Mouse (Mus musculus): ENCODE measurements around the gene Elovl6. TPM values are rescaled to one million over a fixed set of nuclear protein-coding genes. Genes with fewer than 3 reads are reported as not detected.

Elovl6 gene
- total RNA-seq (2014; rRNA removed), result 40.9 and 46.6 TPM in 2 replicates
- polyA plus RNA-seq (2015; fragmentation: Nextera tagmentation; extraction: Ambion mirVana), result 37.6 and 44.3 TPM in 2 replicates

DNA sequence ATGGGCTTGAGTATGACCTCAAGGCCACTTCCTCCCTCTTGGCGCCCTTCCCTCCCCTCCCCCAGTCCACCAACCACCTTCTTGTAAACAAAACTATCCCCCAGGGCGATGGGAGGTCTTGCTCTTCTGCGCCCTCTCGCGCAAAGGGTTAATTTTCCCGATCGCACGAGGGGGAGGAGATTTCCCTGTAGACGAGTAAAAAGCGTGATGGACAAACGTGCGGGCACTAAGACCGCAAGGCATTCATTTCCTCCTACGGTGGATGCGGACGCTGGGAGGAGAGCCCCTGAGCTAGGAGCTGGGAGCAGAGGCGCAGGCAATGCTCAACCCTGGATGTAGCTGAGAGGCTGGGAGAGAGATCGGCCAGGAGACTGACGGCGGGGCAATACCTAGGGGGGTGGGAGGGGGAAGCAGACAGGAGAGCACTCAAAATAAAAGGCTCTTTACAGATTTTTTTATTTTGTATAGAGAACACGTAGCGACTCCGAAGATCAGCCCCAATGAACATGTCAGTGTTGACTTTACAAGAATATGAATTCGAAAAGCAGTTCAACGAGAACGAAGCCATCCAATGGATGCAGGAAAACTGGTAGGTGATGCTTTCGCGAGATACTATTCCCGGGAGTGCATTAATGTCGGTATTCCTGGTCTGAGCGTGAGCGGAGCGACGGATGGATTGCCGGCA lies at the start of gene Elovl6:
Gene Elovl6, plus strand, starts transcription at position 176 of the 685 bp plus-strand sequence.
- Histone ChIP-seq H3K36me3 (ENCODE audit: insufficient read depth, low read length) (no peaks in the 10 kb centered on the region), H3K27ac (ENCODE audit: low read depth, low read length) (peak within 1 kb of the TSS; percentile 91), H3K4me1 (ENCODE audit: insufficient read depth, low read length) (peaks cover 3% of the 10 kb centered on the region; the same call in 1 of the 2 replicates), H3K9ac (replicated peaks; ENCODE audit: low read length, poor library complexity, severe bottlenecking) (peak within 1 kb of the TSS; percentile 98), H3K4me3 (ENCODE audit: low read depth, low read length) (peak within 1 kb of the TSS; percentile 91), H3K27me3 (ENCODE audit: insufficient read depth, low read length) (no peaks in the 10 kb centered on the region), H3K4me2 (ENCODE audit: low read depth, low read length, poor library complexity, severe bottlenecking) (peak within 1 kb of the TSS; percentile 77), H3K9me3 (ENCODE audit: low read length) (no peaks in the 10 kb centered on the region)
- peak; percentile 94 for DNase-seq (ENCODE audit: low spot score)
- no peak; the same call in 1 of the 2 replicates for TF ChIP-seq CTCF (IDR thresholded peaks at IDR 0.05)
- peak; percentile 70 for ATAC-seq (ENCODE audit: low FRiP score)
- WGBS, result under 1% methylated on average over 35 of the region's 35 CpGs

DNA sequence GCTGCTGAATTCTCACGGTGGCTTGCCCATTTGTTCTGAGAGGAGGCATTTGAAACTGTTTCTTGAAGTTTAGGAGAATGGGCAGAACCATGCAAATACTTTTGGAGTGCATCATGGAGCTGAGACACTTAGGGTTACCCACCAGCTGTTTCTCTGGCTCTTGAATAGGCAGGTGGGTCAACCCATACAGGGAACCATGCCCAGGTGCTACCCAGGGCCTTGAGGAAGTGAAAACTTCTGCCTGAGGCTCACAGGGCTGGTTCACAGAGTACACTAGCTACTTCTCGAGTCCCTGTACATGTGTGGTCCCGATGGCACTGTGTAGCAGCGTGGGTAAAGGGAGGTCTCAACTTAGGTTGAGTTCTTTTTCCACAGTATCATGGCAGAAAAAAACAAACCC lies 43.4 kb upstream of the Elovl6 start:
- ATAC-seq (ENCODE audit: low FRiP score) (no peak), DNase-seq (ENCODE audit: low spot score) (no peak)
- no peak overlapping the region for H3K9ac ChIP-seq (replicated peaks; ENCODE audit: low read length, poor library complexity, severe bottlenecking)
- 89% methylated on average over 4 of the region's 4 CpGs for WGBS
- H3K4me3 ChIP-seq (ENCODE audit: low read depth, low read length), result no peak overlapping the region
- TF ChIP-seq CTCF (IDR thresholded peaks at IDR 0.05), result no peak
- H3K4me2 ChIP-seq (ENCODE audit: low read depth, low read length, poor library complexity, severe bottlenecking), result no peak overlapping the region
- no peak overlapping the region for H3K27ac ChIP-seq (ENCODE audit: low read depth, low read length)
- H3K27me3 ChIP-seq (ENCODE audit: insufficient read depth, low read length), result no peaks in the 10 kb centered on the region
- no peaks in the 10 kb centered on the region for H3K36me3 ChIP-seq (ENCODE audit: insufficient read depth, low read length)
- no peaks in the 10 kb centered on the region for H3K4me1 ChIP-seq (ENCODE audit: insufficient read depth, low read length)
- no peaks in the 10 kb centered on the region for H3K9me3 ChIP-seq (ENCODE audit: low read length)

DNA sequence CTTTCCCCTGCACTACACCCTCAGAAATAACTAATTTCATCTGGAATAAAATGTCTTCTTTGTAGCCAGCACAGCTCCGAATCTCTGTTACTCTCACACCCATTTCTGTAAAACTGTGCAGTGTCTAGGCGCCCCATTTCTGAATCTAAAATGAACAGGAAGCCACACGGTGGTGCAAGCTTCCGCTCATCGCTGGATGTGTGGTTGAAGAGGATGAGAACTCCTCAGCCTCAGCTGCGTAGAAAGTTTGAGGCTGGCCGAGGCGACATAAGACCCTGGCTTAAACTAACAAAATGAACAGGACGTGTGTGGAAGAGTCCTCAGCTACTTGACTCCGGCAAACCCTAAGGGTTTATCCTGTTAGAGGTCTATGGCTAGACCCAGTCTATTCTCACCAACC lies 38.0 kb upstream of the Elovl6 start:
- H3K4me3 ChIP-seq (ENCODE audit: low read depth, low read length), result no peak overlapping the region
- no peak for ATAC-seq (ENCODE audit: low FRiP score)
- WGBS, result 93% methylated on average over 10 of the region's 10 CpGs

DNA sequence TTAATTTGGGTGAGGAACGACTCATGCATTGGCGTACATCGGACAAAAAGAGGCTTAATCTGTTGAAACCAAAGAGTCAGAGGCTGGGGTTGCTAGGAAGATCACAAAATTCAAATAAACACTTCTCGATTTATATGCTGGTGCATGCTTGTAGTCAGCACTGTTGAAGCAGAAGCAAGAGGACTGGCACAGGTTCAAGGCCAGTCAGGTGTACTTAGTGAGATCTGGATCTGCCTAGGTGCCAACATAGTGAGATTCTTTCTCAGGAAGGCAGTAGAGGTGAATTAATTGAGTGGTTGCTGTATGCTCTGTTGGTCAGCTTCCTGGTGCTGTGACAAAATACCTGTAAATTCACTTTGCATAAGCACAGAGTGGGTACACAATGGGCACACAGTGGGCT lies 37.4 kb upstream of the Elovl6 start:
- Histone ChIP-seq H3K9me3 (ENCODE audit: low read length) (no peaks in the 10 kb centered on the region), H3K36me3 (ENCODE audit: insufficient read depth, low read length) (no peaks in the 10 kb centered on the region), H3K4me1 (ENCODE audit: insufficient read depth, low read length) (no peaks in the 10 kb centered on the region), H3K9ac (replicated peaks; ENCODE audit: low read length, poor library complexity, severe bottlenecking) (no peak overlapping the region), H3K27ac (ENCODE audit: low read depth, low read length) (no peak overlapping the region), H3K4me3 (ENCODE audit: low read depth, low read length) (no peak overlapping the region), H3K4me2 (ENCODE audit: low read depth, low read length, poor library complexity, severe bottlenecking) (no peak overlapping the region), H3K27me3 (ENCODE audit: insufficient read depth, low read length) (no peaks in the 10 kb centered on the region)
- no peak for TF ChIP-seq CTCF (IDR thresholded peaks at IDR 0.05)
- no peak for DNase-seq (ENCODE audit: low spot score)
- no peak for ATAC-seq (ENCODE audit: low FRiP score)
- WGBS, result 80% methylated on average over 4 of the region's 4 CpGs

More for the DNA sequence above, 38.0 kb upstream of the Elovl6 start:
- Histone ChIP-seq H3K36me3 (ENCODE audit: insufficient read depth, low read length) (no peaks in the 10 kb centered on the region), H3K4me1 (ENCODE audit: insufficient read depth, low read length) (no peaks in the 10 kb centered on the region), H3K4me2 (ENCODE audit: low read depth, low read length, poor library complexity, severe bottlenecking) (no peak overlapping the region), H3K9me3 (ENCODE audit: low read length) (no peaks in the 10 kb centered on the region), H3K27ac (ENCODE audit: low read depth, low read length) (no peak overlapping the region), H3K9ac (replicated peaks; ENCODE audit: low read length, poor library complexity, severe bottlenecking) (no peak overlapping the region), H3K27me3 (ENCODE audit: insufficient read depth, low read length) (no peaks in the 10 kb centered on the region)
- no peak for TF ChIP-seq CTCF (IDR thresholded peaks at IDR 0.05)
- no peak for DNase-seq (ENCODE audit: low spot score)

DNA sequence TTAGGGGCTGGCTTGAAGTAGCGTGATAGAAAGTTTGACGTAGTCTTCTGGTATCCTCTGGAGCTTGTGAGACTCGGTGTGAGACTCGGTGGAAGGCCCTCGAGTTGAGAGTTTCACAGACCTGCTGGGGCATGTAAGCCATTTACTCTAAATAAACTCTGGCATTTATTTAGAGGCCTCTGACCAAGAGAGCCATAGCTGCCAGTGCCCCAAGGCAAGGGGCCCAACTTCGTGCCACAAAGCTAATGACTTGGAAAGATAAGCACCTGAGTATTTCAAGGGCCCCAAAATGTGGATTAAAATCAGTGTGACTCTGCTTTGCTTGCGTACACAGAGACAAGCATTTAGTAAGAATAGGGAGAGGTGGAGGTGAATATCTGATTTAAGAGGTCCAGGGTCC lies 28.4 kb upstream of the Elovl6 start:
- H3K4me2 ChIP-seq (ENCODE audit: low read depth, low read length, poor library complexity, severe bottlenecking), result no peak overlapping the region
- no peaks in the 10 kb centered on the region for H3K36me3 ChIP-seq (ENCODE audit: insufficient read depth, low read length)
- TF ChIP-seq CTCF (IDR thresholded peaks at IDR 0.05), result no peak
- ATAC-seq (ENCODE audit: low FRiP score), result no peak
- no peaks in the 10 kb centered on the region for H3K4me1 ChIP-seq (ENCODE audit: insufficient read depth, low read length)
- H3K27me3 ChIP-seq (ENCODE audit: insufficient read depth, low read length), result no peaks in the 10 kb centered on the region
- no peaks in the 10 kb centered on the region for H3K9me3 ChIP-seq (ENCODE audit: low read length)
- no peak for DNase-seq (ENCODE audit: low spot score)
- no peak overlapping the region for H3K27ac ChIP-seq (ENCODE audit: low read depth, low read length)
- no peak overlapping the region for H3K4me3 ChIP-seq (ENCODE audit: low read depth, low read length)
- 91% methylated on average over 7 of the region's 7 CpGs for WGBS
- no peak overlapping the region for H3K9ac ChIP-seq (replicated peaks; ENCODE audit: low read length, poor library complexity, severe bottlenecking)

DNA sequence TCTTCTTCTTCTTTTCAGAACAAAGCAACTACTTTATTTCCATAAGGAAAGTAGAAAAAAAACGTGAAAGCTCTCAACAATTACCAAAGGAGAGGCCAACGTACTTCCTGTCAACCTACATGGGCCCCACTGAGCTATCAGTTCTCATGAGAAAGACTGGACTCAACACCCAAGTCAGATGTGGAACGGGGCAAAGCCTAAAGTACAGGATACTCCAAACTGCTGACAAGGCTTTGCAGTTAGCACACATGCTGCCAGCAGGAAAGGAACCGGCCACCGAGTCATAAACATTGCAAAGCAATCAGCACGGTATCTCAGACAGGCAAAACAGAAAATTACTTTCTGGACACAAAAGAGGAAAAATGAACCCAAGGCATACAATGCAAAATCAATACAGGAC lies 27.2 kb upstream of the Elovl6 start:
- 78% methylated on average over 6 of the region's 6 CpGs for WGBS
- no peak for ATAC-seq (ENCODE audit: low FRiP score)

More for the DNA sequence above, 27.2 kb upstream of the Elovl6 start:
- no peak for TF ChIP-seq CTCF (IDR thresholded peaks at IDR 0.05)
- Histone ChIP-seq H3K27me3 (ENCODE audit: insufficient read depth, low read length) (no peaks in the 10 kb centered on the region), H3K27ac (ENCODE audit: low read depth, low read length) (no peak overlapping the region), H3K9ac (replicated peaks; ENCODE audit: low read length, poor library complexity, severe bottlenecking) (no peak overlapping the region), H3K4me2 (ENCODE audit: low read depth, low read length, poor library complexity, severe bottlenecking) (no peak overlapping the region), H3K4me3 (ENCODE audit: low read depth, low read length) (no peak overlapping the region), H3K36me3 (ENCODE audit: insufficient read depth, low read length) (no peaks in the 10 kb centered on the region), H3K9me3 (ENCODE audit: low read length) (no peaks in the 10 kb centered on the region), H3K4me1 (ENCODE audit: insufficient read depth, low read length) (no peaks in the 10 kb centered on the region)
- no peak for DNase-seq (ENCODE audit: low spot score)

All from midbrain, postnatal 0 days (tissue).